Mouse (Mus musculus) heart, embryonic 16.5 days (tissue): Measurements from ENCODE around the gene Gm5617. TPM values are rescaled to one million over a fixed set of nuclear protein-coding genes. Genes with fewer than 3 reads are reported as not detected.
"Not testable (repeated sequence)": the region's sequence is repeated elsewhere in the genome, so short reads cannot be mapped to it uniquely, and the experiment has no call there.

Source experiments
- ATAC-seq: fragments of 200-750 bp; cut with Nextera tagmentation; replicated peaks from 2 replicates; pipeline ENCODE4 v1.8.0; 2017; ENCODE audit warnings: moderate number of reproducible peaks; ENCODE audit not compliant: insufficient read depth, low FRiP score; ENCODE audit errors: extremely low read depth
- H3K27ac ChIP-seq: fragments of 300-500 bp; sonication (generic); 2 replicates; pipeline ENCODE4 v1.5.1; 2014; ENCODE audit warnings: mild to moderate bottlenecking, low read length, control low read depth, moderate library complexity
- H3K27me3 ChIP-seq: fragments of 300-500 bp; sonication (generic); 2 replicates; pipeline ENCODE4 v1.6.1; 2014; ENCODE audit warnings: low read length, mixed read lengths; ENCODE audit not compliant: control insufficient read depth, insufficient read depth
- H3K36me3 ChIP-seq: fragments of 300-500 bp; sonication (generic); 2 replicates; pipeline ENCODE4 v1.6.1; 2014; ENCODE audit not compliant: control insufficient read depth, insufficient read depth
- H3K4me1 ChIP-seq: fragments of 300-500 bp; sonication (generic); 2 replicates; pipeline ENCODE4 v1.6.1; 2014; ENCODE audit warnings: low read length, mixed read lengths; ENCODE audit not compliant: control insufficient read depth, insufficient read depth
- H3K4me2 ChIP-seq: fragments of 300-500 bp; sonication (generic); 2 replicates; pipeline ENCODE4 v1.6.1; 2014; ENCODE audit warnings: low read depth, mild to moderate bottlenecking, control low read depth, low read length
- H3K4me3 ChIP-seq: fragments of 300-500 bp; sonication (generic); 2 replicates; pipeline ENCODE4 v1.5.1; 2014; ENCODE audit warnings: mild to moderate bottlenecking, control low read depth, low read length
- H3K9ac ChIP-seq: fragments of 300-500 bp; sonication (generic); 2 replicates; pipeline ENCODE4 v1.6.1; 2014; ENCODE audit warnings: low read length, control low read depth
- H3K9me3 ChIP-seq: fragments of 300-500 bp; sonication (generic); replicated peaks from 2 replicates; pipeline ENCODE4 v1.6.1; 2016; ENCODE audit warnings: low read length; ENCODE audit not compliant: control insufficient read depth
- WGBS: fragments of 180-500 bp; shearing (Covaris S2); extraction: QIAGEN DNeasy Blood & Tissue Kit; methylation state at CpG from one replicate; pipeline ENCODE4 v1.1.7; 2014; 5-methylcytosine and 5-hydroxymethylcytosine counted together
- polyA plus RNA-seq: library from polyadenylated mRNA; unstranded; fragments of >200 nt; fragmentation: Nextera tagmentation; extraction: Ambion mirVana; gene quantifications from 2 replicates; pipeline ENCODE4 v1.2.1, GENCODE M21; 2015

The Gm5617 gene
- polyA plus RNA-seq, 1 experiment from 2014 or later: 32.3 TPM

DNA sequence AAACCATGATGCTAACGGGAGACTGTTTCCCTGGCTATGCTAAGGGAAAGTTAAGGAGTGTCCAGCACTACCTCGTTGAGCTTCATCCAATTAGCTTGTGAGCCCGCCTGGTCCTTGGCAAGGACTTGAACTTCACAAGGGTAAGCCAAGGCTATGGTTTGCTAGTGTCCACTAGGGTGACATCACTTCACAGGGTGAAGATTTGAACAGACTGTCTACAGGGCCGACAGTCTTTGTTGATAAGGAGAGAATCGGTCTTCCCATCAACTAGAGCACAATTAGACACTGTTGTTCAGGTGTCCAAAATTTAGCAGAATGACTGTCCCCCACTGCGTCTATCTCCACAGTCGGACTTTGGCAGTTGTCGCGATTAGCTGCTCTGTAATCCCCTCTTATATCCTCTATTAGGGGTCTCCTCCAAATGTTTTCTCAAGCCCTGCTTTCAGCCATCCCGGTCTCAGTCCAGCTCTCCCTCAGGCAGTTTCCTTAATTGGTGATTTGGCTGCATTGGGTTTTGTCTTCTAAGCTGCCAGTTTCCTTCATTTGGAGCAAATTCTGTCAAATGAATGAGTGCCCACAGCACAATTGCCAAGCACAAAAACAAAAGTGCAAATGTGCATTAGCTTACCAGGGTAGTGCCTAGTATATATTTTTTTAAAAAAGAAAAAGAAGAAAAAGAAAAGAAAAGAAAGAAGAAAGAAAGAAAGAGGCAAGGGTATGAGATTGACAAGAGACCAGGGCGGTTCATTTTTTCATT is 21.6 kb downstream of the Gm5617 start:
- WGBS: 82% methylated on average over 11 of the region's 11 CpGs
- Histone ChIP-seq H3K4me2 (no peak overlapping the region), H3K4me3 (no peak overlapping the region), H3K36me3 (no peaks in the 10 kb centered on the region), H3K9ac (no peak overlapping the region), H3K27me3 (no peaks in the 10 kb centered on the region), H3K27ac (peak overlapping the region; percentile 92), H3K4me1 (peaks cover 10% of the 10 kb centered on the region), H3K9me3 (no peaks in the 10 kb centered on the region)
- no peak for ATAC-seq

DNA sequence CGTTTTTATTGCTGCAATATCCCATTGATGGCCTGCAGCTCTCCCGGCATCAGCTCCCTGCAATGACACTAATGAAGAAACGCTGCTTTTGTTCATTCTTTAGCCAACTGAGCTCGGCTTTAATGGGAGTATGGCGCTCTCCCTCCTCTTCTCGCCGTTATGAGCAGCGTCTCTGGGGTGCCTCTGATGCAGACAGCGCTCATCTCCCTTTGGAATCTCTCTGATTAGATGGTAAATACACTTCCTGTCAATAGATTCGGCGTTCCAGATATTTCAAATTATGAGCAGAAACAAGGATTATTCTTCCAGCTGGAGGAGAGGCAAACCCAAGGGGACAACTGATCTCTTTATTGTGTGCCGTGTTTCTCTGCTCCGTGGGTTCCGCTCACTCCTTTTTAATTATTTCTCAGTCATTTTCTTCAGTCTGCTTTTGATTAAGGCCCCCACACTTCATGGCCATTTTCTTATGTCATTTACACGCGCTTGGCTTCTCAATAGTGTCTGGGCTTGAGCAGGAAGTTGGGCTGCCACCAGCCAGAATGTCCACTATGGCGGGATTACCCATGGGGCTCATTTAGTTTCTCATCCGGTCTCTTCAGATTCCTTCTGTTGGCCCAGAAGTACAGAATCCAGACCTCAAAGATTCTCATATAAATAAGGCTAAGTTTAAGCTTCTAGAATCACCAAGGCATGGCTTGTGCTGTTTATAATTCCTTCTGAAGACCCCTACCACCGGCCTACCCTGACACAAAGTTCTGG is 22.3 kb downstream of the Gm5617 start:
- H3K4me3 ChIP-seq: no peak overlapping the region
- no peak overlapping the region for H3K4me2 ChIP-seq
- no peaks in the 10 kb centered on the region for H3K9me3 ChIP-seq
- no peak overlapping the region for H3K27ac ChIP-seq
- WGBS: 81% methylated on average over 19 of the region's 19 CpGs
- no peaks in the 10 kb centered on the region for H3K27me3 ChIP-seq
- H3K36me3 ChIP-seq: no peaks in the 10 kb centered on the region
- H3K4me1 ChIP-seq: peaks cover 10% of the 10 kb centered on the region
- no peak overlapping the region for H3K9ac ChIP-seq
- ATAC-seq: no peak

- H3K36me3 ChIP-seq, H3K4me1 ChIP-seq, ATAC-seq, H3K4me2 ChIP-seq, H3K9ac ChIP-seq, H3K9me3 ChIP-seq, H3K4me3 ChIP-seq, H3K27me3 ChIP-seq, H3K27ac ChIP-seq: not testable (repeated sequence)
- no CpG with 5 or more reads among the region's 7 CpGs for WGBS
Observed at GRCm38 (mm10) chr9:48520405-48520804, 25.2 kb downstream of the Gm5617 start.

- WGBS: 8% methylated on average over 1 of the region's 1 CpGs
- H3K4me3 ChIP-seq: no peak overlapping the region
Observed at GRCm38 (mm10) chr9:48525566-48525965, 30.3 kb downstream of the Gm5617 start.

DNA sequence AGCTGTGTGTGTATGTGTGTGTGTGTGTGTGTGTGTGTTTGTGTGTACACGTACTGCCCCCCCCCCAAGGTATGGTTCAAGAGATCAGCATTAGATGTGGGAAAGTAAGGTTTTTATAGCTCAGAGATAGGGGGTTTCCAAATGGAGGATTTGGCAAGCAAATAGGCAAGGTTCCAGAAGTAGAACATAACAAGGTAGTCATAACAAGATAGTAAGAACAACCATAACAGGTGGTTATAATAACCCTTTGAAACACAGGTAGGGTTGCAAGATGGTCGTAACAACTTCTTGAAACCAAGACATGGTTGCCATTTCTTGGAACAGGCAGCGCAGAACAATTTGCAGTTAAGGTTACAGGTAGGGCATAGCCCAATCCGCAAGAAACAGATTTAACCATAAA is 31.3 kb downstream of the Gm5617 start:
- Histone ChIP-seq H3K27me3 (no peaks in the 10 kb centered on the region), H3K4me3 (no peak overlapping the region), H3K4me1 (no peaks in the 10 kb centered on the region), H3K36me3 (no peaks in the 10 kb centered on the region), H3K27ac (no peak overlapping the region), H3K4me2 (no peak overlapping the region), H3K9ac (no peak overlapping the region), H3K9me3 (no peaks in the 10 kb centered on the region)
- 91% methylated on average over 4 of the region's 4 CpGs for WGBS
- ATAC-seq: no peak

More at GRCm38 (mm10) chr9:48525566-48525965, 30.3 kb downstream of the Gm5617 start:
- no peaks in the 10 kb centered on the region for H3K9me3 ChIP-seq
- H3K27me3 ChIP-seq: no peaks in the 10 kb centered on the region
- H3K4me2 ChIP-seq: no peak overlapping the region
- H3K27ac ChIP-seq: no peak overlapping the region
- no peaks in the 10 kb centered on the region for H3K36me3 ChIP-seq
- H3K4me1 ChIP-seq: no peaks in the 10 kb centered on the region
- no peak for ATAC-seq
- no peak overlapping the region for H3K9ac ChIP-seq

GRCm38 (mm10) chr9:48531294-48531693 is 36.1 kb downstream of the Gm5617 start:
- no peak overlapping the region for H3K9ac ChIP-seq
- H3K4me2 ChIP-seq: no peak overlapping the region
- no peaks in the 10 kb centered on the region for H3K4me1 ChIP-seq
- H3K36me3 ChIP-seq: no peaks in the 10 kb centered on the region
- H3K27ac ChIP-seq: no peak overlapping the region
- no peaks in the 10 kb centered on the region for H3K27me3 ChIP-seq
- H3K4me3 ChIP-seq: no peak overlapping the region
- 84% methylated on average over 4 of the region's 4 CpGs for WGBS
- no peak for ATAC-seq
- H3K9me3 ChIP-seq: no peaks in the 10 kb centered on the region

DNA sequence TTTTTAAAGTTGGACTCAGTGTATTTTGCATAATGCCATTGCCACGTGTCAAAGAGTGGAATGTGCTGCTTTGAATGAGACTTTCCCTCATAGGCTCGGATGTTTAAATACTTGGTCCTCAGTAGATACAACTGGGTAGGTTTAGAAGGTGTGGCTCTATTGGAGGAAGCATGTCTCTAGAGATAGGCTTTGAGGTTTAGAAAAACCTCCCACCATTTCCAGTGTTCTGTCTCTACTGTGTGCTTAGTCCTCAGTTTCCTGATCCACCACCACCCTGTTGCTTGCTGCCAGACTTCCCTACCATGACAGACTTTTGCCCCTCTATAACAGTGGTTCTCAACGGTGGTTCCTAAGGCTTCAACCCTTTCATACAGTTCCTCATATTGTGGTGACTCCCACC is 37.0 kb downstream of the Gm5617 start:
- Histone ChIP-seq H3K4me2 (no peak overlapping the region), H3K27me3 (no peaks in the 10 kb centered on the region), H3K4me3 (no peak overlapping the region), H3K4me1 (no peaks in the 10 kb centered on the region), H3K36me3 (no peaks in the 10 kb centered on the region), H3K27ac (no peak overlapping the region), H3K9me3 (no peaks in the 10 kb centered on the region), H3K9ac (no peak overlapping the region)
- ATAC-seq: no peak
- 55% methylated on average over 3 of the region's 3 CpGs for WGBS

DNA sequence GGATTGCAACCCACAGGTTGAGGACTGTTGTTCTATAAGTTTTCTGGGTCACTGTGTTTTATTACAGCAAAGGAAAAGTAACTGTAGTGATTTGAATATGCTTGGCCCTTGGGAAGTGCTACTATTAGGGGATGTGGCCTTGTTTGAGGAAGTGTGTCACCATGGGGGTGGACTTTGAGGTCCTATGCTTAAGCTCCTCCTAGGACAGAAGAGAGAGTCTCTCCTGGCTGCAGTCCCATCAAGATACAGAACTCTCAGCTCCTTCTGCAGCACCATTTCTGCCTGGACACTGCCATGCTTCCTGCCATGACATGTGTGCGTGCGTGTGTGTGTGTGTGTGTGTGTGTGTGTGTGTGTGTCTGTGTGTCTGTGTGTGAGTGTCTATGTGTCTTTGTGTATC is 37.5 kb downstream of the Gm5617 start:
- H3K27ac ChIP-seq: no peak overlapping the region
- H3K4me2 ChIP-seq: no peak overlapping the region
- 91% methylated on average over 2 of the region's 2 CpGs for WGBS
- no peak overlapping the region for H3K9ac ChIP-seq
- no peaks in the 10 kb centered on the region for H3K27me3 ChIP-seq
- no peak overlapping the region for H3K4me3 ChIP-seq
- no peak for ATAC-seq
- no peaks in the 10 kb centered on the region for H3K36me3 ChIP-seq
- H3K9me3 ChIP-seq: no peaks in the 10 kb centered on the region
- H3K4me1 ChIP-seq: no peaks in the 10 kb centered on the region

DNA sequence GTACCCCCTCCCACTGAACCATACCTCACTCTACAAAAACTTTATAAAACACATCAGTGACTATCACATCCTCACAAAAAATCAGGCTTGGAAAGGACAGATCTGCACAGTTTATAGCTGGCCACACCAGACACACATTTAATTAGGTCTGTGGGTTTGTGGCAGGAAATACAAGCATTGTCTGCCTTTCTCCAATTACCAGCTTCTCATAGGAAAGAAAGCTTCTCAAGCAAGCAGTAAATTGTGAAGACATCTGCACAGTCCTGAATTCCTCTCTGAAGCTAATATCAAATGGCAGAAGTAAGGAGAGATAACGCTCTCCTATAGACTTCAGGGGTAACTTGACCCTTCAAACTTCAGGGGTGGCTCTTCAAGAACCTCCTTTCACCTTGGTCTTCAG is 41.2 kb downstream of the Gm5617 start:
- H3K9ac ChIP-seq: no peak overlapping the region
- peaks cover 5% of the 10 kb centered on the region for H3K9me3 ChIP-seq
- H3K27ac ChIP-seq: no peak overlapping the region
- WGBS: 38% methylated on average over 1 of the region's 1 CpGs
- H3K36me3 ChIP-seq: no peaks in the 10 kb centered on the region
- H3K4me2 ChIP-seq: no peak overlapping the region
- H3K4me3 ChIP-seq: no peak overlapping the region
- peaks cover 3% of the 10 kb centered on the region; the same call in 1 of the 2 replicates for H3K4me1 ChIP-seq
- 0 out of 2 replicates have a peak, but pooled peaks cover 2% of the 10 kb centered on the region for H3K27me3 ChIP-seq
- ATAC-seq: no peak
